Mouse (Mus musculus) v-Abl transformed pro-B cells (cell line): ENCODE results near the gene Hoxd4.

Source experiments
- in situ Hi-C, 2 experiments: fragments of 400-800 bp; cut with MboI; formaldehyde crosslinking; loops; one replicate each; pipeline ENCODE4 v1.15.1; 2025; ENCODE audit not compliant: unreplicated experiment in 2 of 2

Gene Hoxd4

GRCm38 (mm10) chr2:74690338-74690716, 21.4 kb upstream of the Hoxd4 start:
- in situ Hi-C loops, result loop anchor here (25.0 kb wide), 2 partner anchors 1072 to 1272 kb away; no protein-coding TSS in a partner anchor

- in situ Hi-C loops, result loop anchor here (25.0 kb wide), 2 partner anchors 1071 to 1271 kb away; no protein-coding TSS in a partner anchor
These were observed 20.4 kb upstream of the Hoxd4 start, which contains the start of gene Hoxd10 for GRCm38 (mm10) chr2:74691022-74691951. Gene Hoxd10, plus strand, starts transcription at chr2:74691924.

- in situ Hi-C loops, result loop anchor here (25.0 kb wide), 2 partner anchors 1070 to 1270 kb away; no protein-coding TSS in a partner anchor
These were observed 19.5 kb upstream of the Hoxd4 start for GRCm38 (mm10) chr2:74691995-74692807.

- in situ Hi-C loops, result loop anchor here (25.0 kb wide), 2 partner anchors 1069 to 1269 kb away; no protein-coding TSS in a partner anchor
These were observed 18.8 kb upstream of the Hoxd4 start for GRCm38 (mm10) chr2:74692808-74693431.

- in situ Hi-C loops, result loop anchor here (25.0 kb wide), 2 partner anchors 1069 to 1269 kb away; no protein-coding TSS in a partner anchor
These were observed 18.3 kb upstream of the Hoxd4 start for GRCm38 (mm10) chr2:74693432-74693827.

- in situ Hi-C loops, result loop anchor here (25.0 kb wide), 2 partner anchors 1068 to 1268 kb away; no protein-coding TSS in a partner anchor
These were observed 17.7 kb upstream of the Hoxd4 start for GRCm38 (mm10) chr2:74694066-74694465.

- in situ Hi-C loops, result loop anchor here (25.0 kb wide), 2 partner anchors 1067 to 1267 kb away; no protein-coding TSS in a partner anchor
These were observed 16.3 kb upstream of the Hoxd4 start for GRCm38 (mm10) chr2:74695383-74695782.

- in situ Hi-C loops, result loop anchor here (25.0 kb wide), 2 partner anchors 1066 to 1266 kb away; no protein-coding TSS in a partner anchor
These were observed 15.8 kb upstream of the Hoxd4 start for GRCm38 (mm10) chr2:74695813-74696430.

- in situ Hi-C loops, result loop anchor here (25.0 kb wide), 2 partner anchors 1066 to 1266 kb away; no protein-coding TSS in a partner anchor
These were observed 15.0 kb upstream of the Hoxd4 start for GRCm38 (mm10) chr2:74696442-74697335.

- in situ Hi-C loops, result loop anchor here (25.0 kb wide), 2 partner anchors 1065 to 1265 kb away; no protein-coding TSS in a partner anchor
These were observed 14.1 kb upstream of the Hoxd4 start, which contains the start of gene Hoxd9 for GRCm38 (mm10) chr2:74697567-74698121. Gene Hoxd9, plus strand, starts transcription at chr2:74697727.

GRCm38 (mm10) chr2:74698201-74699052, 13.3 kb upstream of the Hoxd4 start:
- in situ Hi-C loops, result loop anchor here (25.0 kb wide), 2 partner anchors 1064 to 1264 kb away; no protein-coding TSS in a partner anchor

- in situ Hi-C loops, result loop anchor here (25.0 kb wide), 2 partner anchors 1063 to 1263 kb away; no protein-coding TSS in a partner anchor
These were observed 12.7 kb upstream of the Hoxd4 start for GRCm38 (mm10) chr2:74699053-74699430.

GRCm38 (mm10) chr2:74699664-74700545, 11.8 kb upstream of the Hoxd4 start:
- in situ Hi-C loops, result loop anchor here (5.0 to 25.0 kb wide), 9 partner anchors 362 to 1262 kb away; no protein-coding TSS in a partner anchor

- in situ Hi-C loops, result loop anchor here (5.0 to 25.0 kb wide), 8 partner anchors 362 to 1262 kb away; no protein-coding TSS in a partner anchor
These were observed 11.1 kb upstream of the Hoxd4 start for GRCm38 (mm10) chr2:74700546-74701112.

GRCm38 (mm10) chr2:74701949-74702819, 9.5 kb upstream of the Hoxd4 start:
- in situ Hi-C loops, result loop anchor here (5.0 to 25.0 kb wide), 8 partner anchors 360 to 1260 kb away; no protein-coding TSS in a partner anchor
